8 mouse cellular contexts compared by ENCODE assay signal in genomic region chr16:94571111-94571993, GRCm38 (mm10). TPM values are rescaled to one million over a fixed set of nuclear protein-coding genes. Genes with fewer than 3 reads are reported as not detected.
A peak's percentile ranks its signal among the peaks of the same experiment; 100 is the strongest.
DNase-seq lines count a peak whose midpoint lies in the region; ATAC-seq and TF ChIP-seq lines count a peak whose summit lies in the region.

No protein-coding gene starts in this region.

- intact Hi-C loops in left cerebral cortex, postnatal 10 days (cut with DNase I): loop anchor here (5.0 kb wide), 1 partner anchor 46 kb away; no protein-coding TSS in a partner anchor

- no peak for DNase-seq in lung, postnatal 4 days
- DNase-seq in MN1 (ENCODE audit: low spot score): no peak
- no peak for DNase-seq in cerebellum, postnatal 10 days
- DNase-seq in left cerebral cortex, postnatal 10 days (ENCODE audit: extremely low spot score in 1 of 2, low spot score in 2 of 2): no peak

- H3K27ac ChIP-seq in lung, embryonic 15.5 days: peak overlapping the region; percentile 100
- H3K27ac ChIP-seq in cortical plate, adult 2 months (ENCODE audit: insufficient read depth, low read length): peak overlapping the region; percentile 76; the same call in 1 of the 2 replicates
- H3K27ac ChIP-seq in hindbrain, embryonic 16.5 days (ENCODE audit: low read depth, low read length): peak overlapping the region; percentile 100
- H3K27ac ChIP-seq in midbrain, embryonic 16.5 days (ENCODE audit: low read length): peak overlapping the region; percentile 100

- peak overlapping the region; percentile 100 for H3K9ac ChIP-seq in lung, embryonic 15.5 days
- peak overlapping the region; percentile 98 for H3K9ac ChIP-seq in hindbrain, embryonic 16.5 days (ENCODE audit: low read depth, low read length)
- H3K9ac ChIP-seq in midbrain, embryonic 16.5 days (ENCODE audit: low read depth, low read length): peak overlapping the region; percentile 98

- no peak for ATAC-seq in lung, embryonic 15.5 days (ENCODE audit: borderline replicate concordance, extremely low read depth, low FRiP score, low TSS enrichment)
- ATAC-seq in hindbrain, embryonic 16.5 days: no peak
- ATAC-seq in midbrain, embryonic 16.5 days: no peak

- no peaks in the 10 kb centered on the region for H3K36me3 ChIP-seq in lung, embryonic 15.5 days
- H3K36me3 ChIP-seq in hindbrain, embryonic 16.5 days (ENCODE audit: control insufficient read depth, insufficient read depth, low read length): no peaks in the 10 kb centered on the region
- no peaks in the 10 kb centered on the region for H3K36me3 ChIP-seq in midbrain, embryonic 16.5 days (ENCODE audit: control insufficient read depth, insufficient read depth, low read length)

- WGBS in lung, embryonic 15.5 days: 18% methylated on average over 10 of the region's 10 CpGs
- WGBS in hindbrain, embryonic 16.5 days: 27% methylated on average over 10 of the region's 10 CpGs
- 25% methylated on average over 10 of the region's 10 CpGs for WGBS in midbrain, embryonic 16.5 days

- TF ChIP-seq CTCF in cortical plate, adult 2 months (IDR thresholded peaks at IDR 0.05; ENCODE audit: extremely low read depth, insufficient read depth, low read length): no peak

- H3K27me3 ChIP-seq in lung, embryonic 15.5 days: no peaks in the 10 kb centered on the region
- no peaks in the 10 kb centered on the region for H3K27me3 ChIP-seq in hindbrain, embryonic 16.5 days (replicated peaks; ENCODE audit: control insufficient read depth, insufficient read depth, low read length)
- no peaks in the 10 kb centered on the region for H3K27me3 ChIP-seq in midbrain, embryonic 16.5 days (ENCODE audit: control insufficient read depth, insufficient read depth, low read depth, low read length)

- no peak for TF ChIP-seq POLR2A in cortical plate, adult 2 months (IDR thresholded peaks at IDR 0.05; ENCODE audit: extremely low read depth, insufficient read depth, low read length)

- H3K4me1 ChIP-seq in lung, embryonic 15.5 days: peaks cover 53% of the 10 kb centered on the region
- H3K4me1 ChIP-seq in cortical plate, adult 2 months (ENCODE audit: control insufficient read depth, insufficient read depth, low read length): peaks cover 10% of the 10 kb centered on the region
- H3K4me1 ChIP-seq in hindbrain, embryonic 16.5 days (ENCODE audit: control insufficient read depth, insufficient read depth, low read depth, low read length): peaks cover 30% of the 10 kb centered on the region
- peaks cover 39% of the 10 kb centered on the region for H3K4me1 ChIP-seq in midbrain, embryonic 16.5 days (ENCODE audit: control insufficient read depth, insufficient read depth, low read length)

- H3K4me3 ChIP-seq in lung, embryonic 15.5 days: peak overlapping the region; percentile 95
- H3K4me3 ChIP-seq in cortical plate, adult 2 months (ENCODE audit: insufficient read depth, low read length): peak overlapping the region; percentile 58
- H3K4me3 ChIP-seq in hindbrain, embryonic 16.5 days (ENCODE audit: low read length): peak overlapping the region; percentile 74
- H3K4me3 ChIP-seq in midbrain, embryonic 16.5 days (ENCODE audit: low read depth, low read length): peak overlapping the region; percentile 99

- peak overlapping the region; percentile 70 for H3K4me2 ChIP-seq in lung, embryonic 15.5 days
- H3K4me2 ChIP-seq in hindbrain, embryonic 16.5 days (ENCODE audit: low read length): peak overlapping the region; percentile 55
- peak overlapping the region; percentile 93 for H3K4me2 ChIP-seq in midbrain, embryonic 16.5 days (ENCODE audit: low read length)

- no peaks in the 10 kb centered on the region for H3K9me3 ChIP-seq in lung, embryonic 15.5 days
- no peaks in the 10 kb centered on the region for H3K9me3 ChIP-seq in hindbrain, embryonic 16.5 days (ENCODE audit: control insufficient read depth, low read length)
- H3K9me3 ChIP-seq in midbrain, embryonic 16.5 days (replicated peaks; ENCODE audit: control insufficient read depth, low read length, poor library complexity, severe bottlenecking): no peaks in the 10 kb centered on the region

RNA-seq across cellular contexts. Expression of gene Dyrk1a, which starts 1.5 kb away (rescaled TPM):
- 7.8 and 8.0 TPM in 2 replicates for polyA plus RNA-seq in lung, embryonic 15.5 days (2015; fragmentation: Nextera tagmentation; extraction: Ambion mirVana)
- polyA plus RNA-seq in cortical plate, adult 2 months (2012; rRNA removed): 41.2 and 41.3 TPM in 2 replicates
- 9.4 and 9.8 TPM in 2 replicates for polyA plus RNA-seq in hindbrain, embryonic 16.5 days (2015; fragmentation: Nextera tagmentation; extraction: Ambion mirVana)
- polyA plus RNA-seq in midbrain, embryonic 16.5 days (2015; fragmentation: Nextera tagmentation; extraction: Ambion mirVana): 12.0 and 12.4 TPM in 2 replicates
- 100 to 1,000 TPM; 102 to 104 TPM for total RNA-seq in left cerebral cortex, postnatal 10 days (2021)

RNA-seq across cellular contexts. Expression of gene Vps26c, which starts 44.7 kb away (rescaled TPM):
- polyA plus RNA-seq in lung, embryonic 15.5 days (2015; fragmentation: Nextera tagmentation; extraction: Ambion mirVana): 59.6 and 65.2 TPM in 2 replicates
- polyA plus RNA-seq in cortical plate, adult 2 months (2012; rRNA removed): 44.0 and 46.5 TPM in 2 replicates
- 91.3 and 98.0 TPM in 2 replicates for polyA plus RNA-seq in hindbrain, embryonic 16.5 days (2015; fragmentation: Nextera tagmentation; extraction: Ambion mirVana)
- 80.6 and 83.5 TPM in 2 replicates for polyA plus RNA-seq in midbrain, embryonic 16.5 days (2015; fragmentation: Nextera tagmentation; extraction: Ambion mirVana)
- 10 to 100 TPM; 32.8 to 33.0 TPM for total RNA-seq in left cerebral cortex, postnatal 10 days (2021)
